Mouse (Mus musculus): ENCODE measurements around the gene Rxylt1.

Gene Rxylt1

DNA sequence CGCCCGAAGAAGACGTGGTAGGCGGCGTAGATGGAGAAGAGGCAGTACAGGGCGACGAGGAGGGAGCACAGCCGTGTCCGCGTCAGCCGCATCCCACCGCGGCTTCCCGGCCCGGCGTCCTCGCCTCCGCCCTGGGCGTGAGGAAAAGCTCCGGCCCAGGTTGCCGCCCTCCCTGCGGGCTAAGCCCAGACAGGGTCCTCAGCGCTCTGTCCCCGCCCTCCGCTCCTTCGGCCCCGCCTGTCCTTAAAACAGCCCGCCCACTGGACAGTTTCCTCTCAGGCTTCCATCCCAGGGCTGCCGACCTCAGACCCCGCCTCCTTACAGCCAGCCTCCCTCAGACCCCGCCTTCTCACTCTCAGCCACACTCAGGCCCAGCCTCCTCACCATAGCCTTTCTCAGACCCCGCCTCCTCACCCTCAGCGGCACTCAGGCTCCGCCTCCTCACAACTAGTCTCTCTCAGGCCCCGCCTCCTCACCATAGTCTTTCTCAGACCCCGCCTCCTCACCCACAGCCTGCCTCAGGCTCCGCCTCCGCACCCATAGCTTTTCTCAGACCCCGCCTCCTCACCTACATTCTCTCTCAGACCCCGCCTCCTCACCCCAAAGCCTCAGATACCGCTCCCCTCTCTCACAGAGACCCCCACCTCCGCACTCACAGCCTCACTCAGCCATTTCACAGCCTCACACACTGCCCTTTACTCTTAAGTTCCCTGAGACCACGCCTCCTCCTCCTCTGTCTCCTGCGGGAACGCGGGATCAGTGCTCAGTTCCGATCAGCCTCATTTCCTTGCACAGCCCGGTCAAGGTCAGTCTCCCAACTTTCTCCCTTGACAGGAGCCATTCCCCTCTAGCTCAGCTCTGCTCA is at the start of gene Rxylt1:
TSS of gene Rxylt1 (minus strand) at position 392 of the 865 bp plus-strand sequence.
- peak; percentile 91 for DNase-seq (ENCODE audit: low read depth, low spot score)

DNA sequence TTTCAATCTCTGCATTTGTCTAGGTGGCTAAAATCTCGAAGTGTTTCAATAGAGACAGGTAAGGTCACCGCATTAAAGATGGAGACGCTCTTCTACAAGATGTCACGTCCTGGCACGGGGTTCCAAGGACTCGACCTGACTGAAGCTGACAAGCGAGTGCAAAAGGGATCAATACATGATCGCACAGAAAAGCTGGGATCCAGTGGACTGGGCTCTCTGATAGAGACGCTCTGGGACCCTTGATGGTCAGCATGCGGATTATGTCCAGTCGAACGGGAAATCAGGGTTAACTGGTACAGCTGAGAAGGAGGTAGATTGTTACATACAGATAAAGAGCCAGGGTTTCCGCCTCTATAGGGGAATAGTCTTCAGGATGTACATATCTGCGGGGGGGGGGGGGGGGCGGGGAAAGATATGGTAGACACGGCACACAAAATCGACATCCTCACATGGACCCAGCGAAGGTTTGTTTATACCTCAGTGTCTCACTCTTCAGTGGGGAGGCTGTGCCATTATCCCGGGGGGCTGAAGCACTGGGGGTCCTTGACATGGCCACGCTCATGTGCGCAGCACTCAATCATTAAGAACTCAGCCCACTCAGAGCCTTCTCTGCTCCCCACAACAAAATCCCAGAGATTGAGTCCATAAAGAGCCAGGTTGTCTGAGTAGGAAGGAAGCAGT is 24.3 kb upstream of the Rxylt1 start:
- DNase-seq (ENCODE audit: low read depth, low spot score) = no peak

DNA sequence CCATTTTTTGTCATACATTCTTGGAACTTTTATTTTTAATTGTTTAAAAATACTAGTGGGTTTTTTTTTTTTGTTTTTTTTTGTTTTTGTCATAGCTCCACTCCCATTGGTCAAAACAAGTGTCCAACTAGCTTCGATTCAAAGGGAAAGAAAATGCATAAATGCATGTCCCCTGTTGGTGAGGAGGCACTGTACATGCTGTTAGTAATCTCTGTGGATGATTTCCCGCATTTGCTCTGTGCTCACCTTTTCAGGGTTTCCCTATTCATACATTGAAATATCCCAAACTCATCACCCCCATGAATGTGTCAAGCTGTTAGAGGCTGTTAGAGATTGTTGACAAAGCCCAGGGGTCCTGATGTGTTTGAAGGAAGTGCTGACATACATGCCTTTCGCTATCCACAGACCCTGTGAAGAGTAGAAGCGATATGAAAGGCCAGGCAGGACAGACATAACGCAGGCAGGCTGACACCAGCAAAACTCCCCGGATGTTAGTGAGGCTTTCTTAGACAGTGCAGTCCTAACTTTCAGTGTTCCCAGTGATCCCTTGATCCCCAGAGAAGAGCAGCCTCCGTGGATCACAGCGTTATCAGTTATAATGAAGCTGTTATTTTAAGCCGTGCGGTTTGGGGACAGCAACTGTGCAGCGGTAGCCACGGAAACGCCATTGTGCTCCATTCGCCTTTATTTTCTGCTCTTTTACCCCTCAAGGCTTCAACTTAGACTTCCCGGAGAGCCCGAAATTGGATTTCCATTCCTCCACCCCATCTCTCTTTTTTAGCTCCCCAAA is 23.5 kb upstream of the Rxylt1 start:
- peak; percentile 26 for DNase-seq (ENCODE audit: low read depth, low spot score)

DNA sequence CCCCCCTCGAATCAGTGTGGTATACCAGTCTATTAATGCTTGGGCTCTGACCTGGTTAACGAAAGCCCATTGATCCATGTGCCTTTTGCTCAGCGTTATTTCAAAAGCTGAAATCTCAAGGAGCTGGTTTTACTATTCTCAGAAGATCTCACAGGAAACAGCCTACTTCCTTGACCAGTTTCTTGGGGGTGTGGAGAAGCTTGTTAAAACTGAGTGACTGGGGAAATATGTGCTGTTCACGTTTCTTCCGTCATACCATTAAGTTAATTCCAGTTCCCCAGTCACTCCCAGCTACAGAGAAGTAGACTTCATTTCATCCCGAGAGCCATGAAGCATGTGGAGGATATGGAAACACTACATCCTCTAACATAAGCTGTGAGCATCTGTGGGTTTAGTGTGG is 22.3 kb upstream of the Rxylt1 start:
- no peak for DNase-seq (ENCODE audit: low read depth, low spot score)

DNA sequence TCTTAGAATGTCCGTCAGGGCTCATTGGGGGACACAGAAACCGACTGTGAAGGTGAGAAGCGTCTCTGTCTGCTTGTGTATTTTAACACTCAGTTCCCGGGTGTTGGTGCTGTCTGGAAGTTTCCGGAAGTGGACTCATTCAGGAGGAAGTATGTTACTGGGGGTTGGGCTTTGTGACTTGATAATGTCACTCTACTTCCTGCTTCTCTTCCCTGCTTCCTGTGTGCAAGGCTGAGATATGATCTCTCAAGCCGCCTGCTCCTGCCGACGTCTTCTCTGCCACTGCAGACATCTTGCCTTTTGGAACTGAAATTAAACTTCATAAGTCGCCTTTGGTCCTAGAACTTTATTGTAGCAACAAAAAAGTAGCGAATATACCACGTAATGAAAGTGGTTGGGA is 19.5 kb upstream of the Rxylt1 start:
- DNase-seq (ENCODE audit: low read depth, low spot score) = no peak

DNA sequence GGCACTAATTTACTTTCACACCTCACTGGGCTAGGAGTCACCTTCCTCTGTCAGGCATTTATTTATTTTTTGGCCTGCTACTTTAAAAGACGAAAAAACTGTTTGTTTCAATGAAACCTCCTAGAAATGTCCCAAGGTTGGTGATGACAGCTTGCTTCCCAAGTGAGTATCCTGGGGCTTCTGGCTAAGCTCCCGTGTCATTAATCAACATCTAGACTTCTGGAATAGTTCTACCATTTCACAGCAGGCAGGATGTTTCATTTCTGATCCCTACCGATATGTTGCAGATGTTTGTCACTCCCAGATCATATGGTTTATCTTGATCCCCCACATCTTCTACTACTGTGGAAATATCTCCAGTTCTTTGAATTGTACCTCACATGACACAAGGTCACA is 9.5 kb upstream of the Rxylt1 start:
- no peak for DNase-seq (ENCODE audit: low read depth, low spot score)

DNA sequence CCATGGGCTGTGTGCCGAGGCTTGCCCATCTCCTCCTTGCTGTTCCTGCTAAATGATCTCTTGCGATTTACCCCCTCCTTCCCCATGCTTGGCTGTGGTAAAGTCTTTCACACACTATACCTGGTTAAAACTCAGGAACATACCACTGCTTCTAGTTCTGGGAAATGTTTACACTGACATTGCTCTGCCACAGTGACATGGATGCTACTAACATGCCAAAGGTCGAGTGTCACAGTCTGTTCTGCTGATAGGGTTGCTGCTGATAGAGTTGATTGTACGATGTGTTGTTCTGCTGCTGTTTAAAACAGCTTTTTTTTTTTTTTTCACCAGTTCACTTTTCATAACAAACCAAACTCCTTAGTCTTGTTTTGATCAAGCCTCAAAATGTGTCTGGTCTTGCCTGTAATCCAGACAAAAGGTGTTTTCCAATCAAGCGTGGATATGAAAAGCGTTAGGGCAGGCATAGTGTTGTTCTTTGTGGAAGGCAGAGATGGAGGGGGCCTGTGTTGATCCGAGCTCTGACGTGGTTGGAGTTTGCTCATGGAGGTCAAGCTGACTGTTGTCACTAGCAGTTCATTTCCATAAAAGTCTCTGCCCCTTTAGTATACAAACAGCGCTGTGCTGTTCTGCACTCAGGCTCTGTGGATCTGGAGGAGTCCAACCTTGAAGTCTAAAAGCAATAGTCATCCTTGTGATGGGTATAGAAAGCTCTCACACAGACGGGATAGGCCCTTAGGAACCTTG is 8.9 kb upstream of the Rxylt1 start:
- DNase-seq (ENCODE audit: low read depth, low spot score) = no peak

DNA sequence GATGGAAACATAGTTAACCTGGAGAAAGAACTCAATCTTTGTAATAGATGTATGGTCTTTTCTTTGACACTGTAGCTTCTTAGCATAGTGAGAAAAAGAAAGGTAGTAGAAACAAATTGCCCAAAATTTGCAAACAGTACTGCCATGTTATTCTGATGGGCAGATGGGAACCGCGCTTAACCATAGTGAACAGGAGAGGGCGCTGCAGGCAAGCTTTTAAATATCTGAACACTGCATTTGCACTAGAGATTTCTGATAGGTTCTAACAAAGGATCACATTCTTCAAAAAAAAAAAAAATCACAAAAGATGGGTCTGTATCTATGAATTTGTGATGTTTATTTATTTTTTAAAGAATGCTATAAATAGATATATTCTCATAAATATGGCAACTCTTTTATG is 8.2 kb upstream of the Rxylt1 start:
- DNase-seq (ENCODE audit: low read depth, low spot score) = peak; percentile 49

DNA sequence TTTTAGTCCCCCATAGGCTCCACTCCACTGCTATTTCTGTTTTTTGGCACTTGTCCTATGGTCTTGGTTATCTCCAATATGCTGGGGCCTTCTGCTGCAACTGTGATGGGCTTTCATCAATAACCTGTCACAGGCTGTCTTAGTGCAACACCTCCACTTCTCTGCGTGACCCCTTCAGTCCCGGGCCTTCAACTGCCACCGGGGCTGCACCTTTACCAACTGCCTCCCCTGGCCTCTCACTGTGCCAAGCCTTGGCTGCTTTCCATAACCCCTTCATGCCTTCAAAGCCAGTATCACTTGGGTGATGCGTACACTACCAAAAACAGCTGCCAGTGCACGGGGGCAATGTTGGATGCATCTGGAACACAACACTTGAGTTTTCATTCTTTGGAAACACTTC is 5.5 kb upstream of the Rxylt1 start:
- DNase-seq (ENCODE audit: low read depth, low spot score) = no peak

DNA sequence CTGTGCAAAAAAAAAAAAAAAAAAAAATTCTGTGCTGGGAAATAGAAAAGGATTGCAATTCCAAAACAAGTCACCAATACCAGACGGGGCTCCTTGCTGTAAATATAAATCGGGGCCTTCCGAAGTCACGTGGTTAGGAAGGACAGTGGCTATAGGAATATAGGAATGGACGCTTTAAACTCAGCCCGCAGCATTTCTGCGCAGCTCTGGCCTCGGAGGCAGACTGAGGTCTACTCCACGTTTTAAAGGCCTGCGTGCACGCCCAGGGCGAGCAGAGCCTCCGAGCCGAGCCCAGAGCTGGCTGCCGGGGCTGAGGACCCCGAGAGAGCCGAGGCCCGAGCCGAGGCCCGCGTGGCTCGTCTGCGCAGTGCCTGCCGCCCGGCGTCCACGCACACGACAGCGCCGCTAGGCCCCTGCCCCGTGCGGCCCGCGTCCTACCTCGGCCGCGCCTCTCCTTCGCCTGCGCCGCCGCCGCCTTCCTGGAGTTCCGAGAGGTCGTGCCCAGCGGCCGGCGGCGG is 650 bp downstream of the Rxylt1 start:
- DNase-seq (ENCODE audit: low read depth, low spot score) = peak; percentile 24

DNA sequence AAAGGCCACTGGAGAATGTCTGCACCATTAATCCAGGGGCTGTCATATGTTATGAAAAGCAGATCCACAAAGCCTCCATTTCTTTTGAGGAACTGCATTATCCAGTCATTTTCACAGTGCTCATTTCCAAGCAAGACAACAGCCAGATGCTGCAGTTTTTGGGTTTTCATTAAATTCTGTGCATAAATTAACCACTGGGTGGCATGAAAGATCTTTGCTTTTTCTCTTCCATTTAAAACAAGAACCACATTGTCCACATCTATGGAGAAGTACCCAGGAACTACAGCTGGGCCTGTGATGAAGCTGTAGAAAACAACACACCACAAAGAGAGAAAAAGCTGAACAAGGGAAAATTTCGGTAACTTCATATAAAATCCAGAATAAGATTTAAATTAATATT is 6.7 kb downstream of the Rxylt1 start:
- DNase-seq (ENCODE audit: low read depth, low spot score) = no peak

DNA sequence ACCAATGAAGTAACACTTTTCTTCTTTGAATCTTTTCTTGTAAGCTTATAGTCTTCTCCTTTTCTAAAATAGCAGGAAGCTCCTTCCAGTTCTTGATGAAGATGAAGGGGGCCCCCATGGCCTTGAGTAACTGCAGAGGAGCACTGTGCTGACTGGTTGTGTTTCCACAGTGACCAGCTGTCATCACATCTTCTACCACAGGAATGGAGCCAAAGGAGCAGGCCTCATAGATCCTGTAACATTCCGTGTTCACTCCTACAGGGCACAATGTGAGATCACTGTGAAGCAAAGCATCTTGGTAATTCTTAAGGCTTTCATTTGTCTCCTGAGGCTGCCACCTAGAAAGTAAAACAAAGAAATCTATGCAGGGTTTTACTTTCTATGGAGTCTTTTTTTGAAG is 15.8 kb downstream of the Rxylt1 start:
- no peak for DNase-seq (ENCODE audit: low read depth, low spot score)

DNA sequence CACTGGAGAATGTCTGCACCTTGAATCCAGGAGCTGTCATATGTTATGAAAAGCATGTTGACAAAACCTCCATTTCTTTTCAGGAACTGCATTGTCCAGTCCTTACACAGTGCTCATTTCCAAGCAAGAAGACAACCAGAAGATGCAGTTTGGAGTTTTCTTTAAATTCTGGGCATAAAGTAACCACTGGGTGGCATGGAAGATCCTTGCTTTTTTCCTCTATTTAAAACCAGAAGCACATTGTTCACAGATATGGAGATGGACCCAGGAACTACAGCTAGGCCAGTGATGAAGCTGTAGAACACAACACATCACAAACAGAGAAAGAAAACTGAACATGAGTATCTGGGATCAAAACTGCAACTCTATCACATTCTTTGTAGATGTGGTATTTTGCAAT is 28.0 kb downstream of the Rxylt1 start:
- DNase-seq (ENCODE audit: low read depth, low spot score) = no peak

DNA sequence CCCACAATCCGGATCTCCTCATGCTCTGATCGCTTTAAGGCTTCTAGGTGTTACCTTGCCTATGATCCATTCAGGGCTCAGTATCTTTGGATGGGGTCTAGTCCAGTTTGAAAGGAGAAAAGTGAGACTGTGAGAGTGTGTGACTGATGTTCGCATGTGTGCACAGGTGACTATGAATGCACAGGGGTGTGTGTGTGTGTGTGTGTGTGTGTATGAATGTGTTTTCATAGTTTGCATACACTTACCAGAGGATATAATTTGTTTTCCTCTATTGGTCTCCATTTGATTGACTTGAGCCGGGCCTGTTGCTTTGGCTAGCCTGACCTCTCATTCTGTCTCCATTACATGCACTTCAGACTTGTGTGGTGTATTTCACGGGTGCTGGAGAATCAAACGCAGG is 41.3 kb downstream of the Rxylt1 start:
- no peak for DNase-seq (ENCODE audit: low read depth, low spot score)

DNA sequence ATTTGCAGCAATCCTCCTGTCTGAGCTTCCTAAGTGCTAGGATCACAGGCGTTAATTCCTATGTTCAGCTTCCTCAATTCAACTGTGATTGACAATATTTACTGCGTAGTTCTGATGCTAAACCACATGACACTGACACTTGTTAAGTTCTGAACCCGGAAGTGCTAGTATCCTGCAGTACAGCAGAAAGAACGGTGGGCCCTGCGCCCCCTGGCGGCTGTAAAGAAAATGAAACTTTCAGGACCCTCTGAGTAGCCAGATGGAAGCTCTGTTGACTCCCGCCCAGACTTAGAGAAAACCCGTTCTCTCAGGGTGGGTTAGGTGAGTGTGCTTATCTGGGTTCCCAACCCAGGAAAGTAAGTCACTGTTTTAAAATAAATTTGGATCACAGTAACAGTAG is 42.6 kb downstream of the Rxylt1 start:
- no peak for DNase-seq (ENCODE audit: low read depth, low spot score)

DNA sequence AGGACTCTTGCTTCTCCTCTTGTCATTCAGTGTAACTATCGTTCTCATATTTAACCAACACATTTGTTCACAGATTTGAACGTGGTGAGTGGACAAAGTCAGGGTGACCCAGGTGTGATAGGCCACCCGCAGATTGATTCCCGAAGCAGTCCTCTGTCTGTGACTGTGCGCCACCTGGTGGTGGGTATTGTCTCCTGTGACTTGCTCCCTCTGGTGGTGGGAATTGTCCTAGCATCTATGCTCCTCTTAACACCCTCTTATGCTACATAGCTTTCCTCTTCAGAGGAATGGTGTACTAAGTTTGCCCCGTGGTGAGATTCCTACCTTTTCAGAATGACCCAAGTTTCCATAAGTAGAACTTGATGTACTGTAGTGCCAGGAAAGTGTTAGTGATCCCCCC is 45.3 kb downstream of the Rxylt1 start:
- no peak for DNase-seq (ENCODE audit: low read depth, low spot score)

DNA sequence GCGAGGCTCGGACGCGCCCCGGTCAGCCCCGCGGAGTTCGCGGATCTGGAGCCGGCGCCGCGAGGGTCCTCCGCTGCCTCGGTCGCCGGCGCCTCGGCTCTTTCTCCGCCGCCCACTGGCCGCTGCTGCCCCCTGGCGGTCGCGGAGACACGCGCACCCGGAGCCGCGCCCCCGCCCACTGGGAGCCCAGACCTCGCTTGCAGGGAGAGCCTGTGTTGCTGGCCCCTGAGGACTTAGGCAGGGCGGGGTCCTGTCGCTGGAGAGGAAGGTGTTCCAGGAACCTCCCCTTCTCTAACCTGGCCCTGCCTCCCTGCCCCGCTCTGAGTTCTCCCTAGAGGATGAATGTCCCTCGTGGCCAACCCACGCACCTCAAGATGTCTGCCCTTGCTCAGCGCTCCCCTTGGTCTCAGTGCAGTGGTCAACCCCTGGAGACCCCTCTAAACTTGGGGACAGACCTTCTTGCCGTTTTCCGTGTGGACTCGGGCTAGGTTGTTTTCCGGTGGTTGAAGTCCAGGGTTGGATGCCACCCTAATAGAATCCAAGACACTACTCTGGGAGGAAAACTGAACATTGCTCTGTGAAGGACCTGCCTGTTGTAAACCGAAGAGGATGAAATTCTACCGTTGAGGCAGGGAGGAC is 49.3 kb downstream of the Rxylt1 start:
- no peak for DNase-seq (ENCODE audit: low read depth, low spot score)

DNA sequence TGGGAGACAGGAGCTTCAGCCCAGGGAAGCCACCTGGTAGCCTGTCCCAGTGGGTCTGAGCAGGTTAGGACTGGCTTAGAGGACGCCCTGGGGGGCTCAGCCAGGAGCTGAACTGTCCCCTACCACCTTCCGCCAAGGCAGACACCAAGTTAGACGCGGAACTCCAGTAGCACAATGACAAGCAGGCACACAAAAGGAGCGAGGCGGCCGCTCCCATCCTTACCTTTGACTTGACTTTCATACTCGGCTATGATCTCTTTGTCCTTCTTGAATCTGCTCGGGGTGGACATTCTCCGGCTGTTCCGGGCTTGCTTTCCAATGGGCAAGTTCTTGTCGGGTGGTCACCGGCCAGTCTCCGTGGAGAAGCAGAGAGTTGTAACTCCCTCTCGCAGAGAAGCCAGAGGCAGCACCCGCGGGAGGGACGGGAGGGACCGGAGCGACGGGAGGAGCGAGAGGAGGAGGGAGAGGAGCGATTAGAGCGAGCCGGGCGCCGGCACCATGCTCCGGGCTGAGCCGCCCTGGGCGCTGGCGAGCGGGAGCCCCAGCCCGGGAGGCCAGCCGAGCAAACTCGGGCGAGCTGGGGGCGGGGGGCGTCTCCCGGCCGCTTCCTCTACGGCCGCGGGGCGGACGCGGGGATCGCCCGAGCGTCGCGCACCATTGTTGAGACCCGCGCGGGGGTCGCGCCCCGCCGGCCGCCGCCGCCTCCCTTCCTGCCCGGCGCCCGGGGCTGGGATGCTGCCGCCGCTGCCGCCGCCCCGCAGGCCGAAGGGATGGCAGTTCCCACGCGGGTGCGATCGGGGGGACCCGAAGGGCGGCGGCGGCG is 50.1 kb downstream of the Rxylt1 start, which contains the start of gene Srgap1:
TSS of gene Srgap1 (minus strand) at position 412 of the 823 bp plus-strand sequence.
- DNase-seq (ENCODE audit: low read depth, low spot score) = no peak

DNA sequence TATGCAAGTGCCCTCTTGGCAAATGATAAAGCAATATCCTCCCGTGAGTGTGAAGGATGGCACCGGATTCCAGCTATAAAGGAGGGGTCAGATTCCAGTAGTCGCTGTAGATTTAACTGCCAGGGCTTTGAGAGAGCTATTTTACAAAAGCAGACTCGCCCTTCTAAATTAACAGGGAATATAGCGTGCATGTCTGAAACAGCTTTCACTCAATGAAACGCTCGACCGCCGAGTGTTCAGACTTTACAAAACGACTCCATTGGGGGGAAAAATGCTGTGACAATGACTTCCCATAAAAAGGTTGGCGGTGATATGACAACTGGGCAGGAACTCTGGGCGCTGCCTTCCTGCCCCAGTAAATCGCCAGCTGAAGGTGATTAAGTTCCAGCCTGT is 50.7 kb downstream of the Rxylt1 start:
- no peak for DNase-seq (ENCODE audit: low read depth, low spot score)

DNA sequence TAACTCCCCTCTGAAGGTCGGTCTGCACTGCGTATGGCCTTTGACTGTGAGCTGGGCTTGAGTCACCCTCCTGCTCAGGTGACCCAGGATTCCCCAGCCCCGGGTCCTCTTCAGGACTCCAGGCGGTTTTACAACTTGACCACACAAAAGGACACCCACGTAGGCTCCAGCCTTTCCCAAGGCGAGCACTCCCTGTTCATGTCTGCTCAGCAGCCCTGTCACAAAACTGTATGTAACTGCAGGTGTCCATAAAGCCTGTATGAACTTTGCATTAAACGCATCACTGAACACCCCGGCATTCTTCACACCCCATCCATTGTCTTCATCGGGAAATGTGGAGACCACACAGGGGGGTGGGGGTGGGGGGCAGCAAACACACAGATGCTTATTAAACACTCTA is 51.2 kb downstream of the Rxylt1 start:
- DNase-seq (ENCODE audit: low read depth, low spot score) = no peak
